Mouse (Mus musculus): ENCODE data around the gene Ubxn11. TPM values are rescaled to one million over a fixed set of nuclear protein-coding genes. Genes with fewer than 3 reads are reported as not detected.

Gene Ubxn11
- 1 to 10 TPM; 1.6 to 2.1 TPM for total RNA-seq (2021)
- polyA plus RNA-seq (2012; rRNA removed): 3.3 and 6.9 TPM in 2 replicates
- long read RNA-seq, partial matches to known transcripts: 0 of 1 reads
- long read RNA-seq, other reads (novel, unspliced or antisense): 0 of 1 reads

DNA sequence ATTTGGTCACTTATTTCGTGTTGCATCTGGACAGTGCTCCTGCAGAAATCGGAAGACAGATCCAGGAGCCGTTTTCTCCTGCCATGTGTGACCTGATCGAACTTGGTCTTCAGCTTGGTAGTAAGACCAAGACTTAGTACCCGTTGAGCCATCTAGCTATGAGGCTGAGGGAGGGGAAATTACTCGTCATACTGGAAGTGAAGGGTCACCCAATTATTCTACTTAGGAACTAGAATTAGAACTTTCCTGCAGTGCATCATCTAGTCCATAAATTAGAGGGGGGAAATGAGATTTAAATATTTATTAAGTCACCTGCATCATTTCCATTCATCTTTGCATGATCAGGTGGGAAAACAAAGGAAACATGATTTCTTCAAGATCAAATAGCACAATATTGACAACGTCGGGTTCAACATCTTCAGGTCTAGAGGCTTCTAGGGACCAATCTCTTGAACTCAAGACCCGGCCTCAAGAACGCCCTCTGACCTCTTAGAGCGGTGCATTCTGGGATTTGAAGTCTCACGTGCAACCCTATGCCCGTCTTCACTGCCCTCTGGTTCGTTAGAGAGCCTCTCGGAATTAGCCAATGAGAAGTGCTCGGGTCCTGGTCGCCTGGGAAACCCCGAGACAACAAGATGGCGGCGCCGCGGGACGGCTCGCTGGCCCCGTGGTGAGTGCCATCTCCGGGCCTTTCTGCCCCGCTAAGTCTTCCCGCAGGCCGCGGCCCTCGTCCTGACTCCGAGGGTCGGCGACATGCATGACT, at the start of gene Ubxn11:
Gene Ubxn11, plus strand, starts transcription at position 592 of the 763 bp plus-strand sequence.
- Histone ChIP-seq H3K4me1 (ENCODE audit: control insufficient read depth, insufficient read depth, low read length) (no peaks in the 10 kb centered on the region; the same call in 1 of the 2 replicates), H3K36me3 (ENCODE audit: control insufficient read depth, insufficient read depth, low read length) (no peaks in the 10 kb centered on the region), H3K4me3 (peak within 1 kb of the TSS; percentile 67), H3K79me2 (replicated peaks; ENCODE audit: control insufficient read depth, insufficient read depth, low read length) (no peaks in the 10 kb centered on the region), H3K27ac (no peak within 1 kb of the TSS), H3K9ac (ENCODE audit: low read depth, low read length) (peak within 1 kb of the TSS; percentile 56), H3K27me3 (ENCODE audit: control insufficient read depth, insufficient read depth, low read length) (no peaks in the 10 kb centered on the region)
- DNase-seq: peak; percentile 80 to 89
- 18% methylated on average over 34 of the region's 34 CpGs for WGBS
- intact Hi-C loops (cut with DNase I): no loop called here
- TF ChIP-seq POLR2A (IDR thresholded peaks at IDR 0.05; ENCODE audit: insufficient read depth, low read depth, low read length): no peak
- no peak for TF ChIP-seq EP300 (IDR thresholded peaks at IDR 0.05; ENCODE audit: insufficient read depth, low read depth, low read length)
- no peak for TF ChIP-seq CTCF (IDR thresholded peaks at IDR 0.05)

DNA sequence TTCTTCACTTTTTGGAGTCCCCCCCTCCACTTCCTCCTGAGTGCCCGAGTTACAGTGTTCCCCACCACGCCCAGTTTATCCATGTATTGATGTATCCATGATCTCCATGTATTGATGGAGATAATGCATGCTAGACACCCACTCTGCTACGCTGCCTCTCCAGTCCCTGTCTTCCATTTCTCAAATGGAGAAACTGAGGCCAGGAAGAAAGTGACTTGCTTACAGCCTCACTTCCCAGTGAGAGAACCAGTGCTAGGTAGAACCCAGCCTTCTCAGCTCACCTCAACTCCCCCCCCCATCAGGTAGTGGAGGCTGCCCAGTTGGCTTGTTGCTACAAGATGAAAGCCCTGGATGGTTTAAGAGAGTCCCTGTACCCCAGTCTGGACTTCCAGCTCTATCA, 48.8 kb upstream of the Ubxn11 start, which contains the start of gene Zfp683:
Gene Zfp683, plus strand, starts transcription at position 301 of the 400 bp plus-strand sequence.
- H3K9ac ChIP-seq (ENCODE audit: low read depth, low read length): no peak within 1 kb of the TSS
- no peak within 1 kb of the TSS for H3K27ac ChIP-seq
- no peak for DNase-seq
- 85% methylated on average over 3 of the region's 3 CpGs for WGBS
- no peaks in the 10 kb centered on the region for H3K79me2 ChIP-seq (replicated peaks; ENCODE audit: control insufficient read depth, insufficient read depth, low read length)
- no peaks in the 10 kb centered on the region for H3K36me3 ChIP-seq (ENCODE audit: control insufficient read depth, insufficient read depth, low read length)
- no peak for TF ChIP-seq EP300 (IDR thresholded peaks at IDR 0.05; ENCODE audit: insufficient read depth, low read depth, low read length)
- TF ChIP-seq POLR2A (IDR thresholded peaks at IDR 0.05; ENCODE audit: insufficient read depth, low read depth, low read length): no peak
- TF ChIP-seq CTCF (IDR thresholded peaks at IDR 0.05): no peak
- no peaks in the 10 kb centered on the region for H3K27me3 ChIP-seq (ENCODE audit: control insufficient read depth, insufficient read depth, low read length)
- no peaks in the 10 kb centered on the region for H3K4me1 ChIP-seq (ENCODE audit: control insufficient read depth, insufficient read depth, low read length)
- intact Hi-C loops (cut with DNase I): no loop called here
- no peak within 1 kb of the TSS for H3K4me3 ChIP-seq

DNA sequence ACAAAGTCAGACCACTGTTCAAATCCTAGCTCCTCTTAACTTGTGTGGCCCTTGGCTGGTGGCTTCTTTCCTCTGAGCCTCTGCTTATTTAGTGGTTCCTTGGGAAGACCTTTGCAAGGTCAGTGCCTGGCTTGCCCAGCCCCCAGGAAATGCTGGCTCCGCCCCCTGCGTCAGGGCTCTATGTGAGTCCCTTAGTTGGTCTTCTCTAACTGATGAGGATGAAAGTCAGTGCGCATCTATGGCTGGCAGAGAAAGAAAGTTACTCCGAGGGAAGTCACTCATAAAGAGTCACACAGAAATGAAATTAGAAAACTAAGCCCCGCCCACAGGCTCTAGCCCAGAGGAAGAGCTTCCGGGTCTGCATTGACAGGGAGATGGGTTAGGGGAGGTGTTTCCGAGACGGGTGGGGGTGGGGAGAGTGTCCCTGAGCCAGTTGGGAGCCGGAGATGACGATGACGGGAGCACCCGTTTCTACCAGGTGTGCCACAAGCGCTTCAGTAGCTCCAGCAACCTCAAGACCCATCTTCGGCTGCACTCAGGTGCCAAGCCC, 44.1 kb upstream of the Ubxn11 start:
- 20% methylated on average over 14 of the region's 14 CpGs for WGBS
- H3K4me3 ChIP-seq: no peak overlapping the region
- H3K79me2 ChIP-seq (replicated peaks; ENCODE audit: control insufficient read depth, insufficient read depth, low read length): no peaks in the 10 kb centered on the region
- H3K27ac ChIP-seq: no peak overlapping the region
- DNase-seq: no peak
- H3K27me3 ChIP-seq (ENCODE audit: control insufficient read depth, insufficient read depth, low read length): no peaks in the 10 kb centered on the region
- TF ChIP-seq CTCF (IDR thresholded peaks at IDR 0.05): no peak
- TF ChIP-seq POLR2A (IDR thresholded peaks at IDR 0.05; ENCODE audit: insufficient read depth, low read depth, low read length): no peak
- no peak for TF ChIP-seq EP300 (IDR thresholded peaks at IDR 0.05; ENCODE audit: insufficient read depth, low read depth, low read length)
- intact Hi-C loops (cut with DNase I): no loop called here
- H3K9ac ChIP-seq (ENCODE audit: low read depth, low read length): no peak overlapping the region
- no peaks in the 10 kb centered on the region for H3K4me1 ChIP-seq (ENCODE audit: control insufficient read depth, insufficient read depth, low read length)
- H3K36me3 ChIP-seq (ENCODE audit: control insufficient read depth, insufficient read depth, low read length): no peaks in the 10 kb centered on the region

GRCm38 (mm10) chr4:134058908-134059307, 43.5 kb upstream of the Ubxn11 start:
- 73% methylated on average over 6 of the region's 6 CpGs for WGBS
- no peak overlapping the region for H3K4me3 ChIP-seq
- no peaks in the 10 kb centered on the region for H3K27me3 ChIP-seq (ENCODE audit: control insufficient read depth, insufficient read depth, low read length)

GRCm38 (mm10) chr4:134060135-134060865, 42.1 kb upstream of the Ubxn11 start, which contains the start of gene Crybg2:
TSS of gene Crybg2 (plus strand) at chr4:134060815.
- TF ChIP-seq CTCF (IDR thresholded peaks at IDR 0.05): no peak
- no peak for TF ChIP-seq POLR2A (IDR thresholded peaks at IDR 0.05; ENCODE audit: insufficient read depth, low read depth, low read length)
- TF ChIP-seq EP300 (IDR thresholded peaks at IDR 0.05; ENCODE audit: insufficient read depth, low read depth, low read length): no peak
- H3K9ac ChIP-seq (ENCODE audit: low read depth, low read length): no peak within 1 kb of the TSS
- WGBS: 46% methylated on average over 28 of the region's 28 CpGs
- no peaks in the 10 kb centered on the region; the same call in 1 of the 2 replicates for H3K27me3 ChIP-seq (ENCODE audit: control insufficient read depth, insufficient read depth, low read length)
- H3K4me3 ChIP-seq: no peak within 1 kb of the TSS
- intact Hi-C loops (cut with DNase I): no loop called here
- no peaks in the 10 kb centered on the region for H3K36me3 ChIP-seq (ENCODE audit: control insufficient read depth, insufficient read depth, low read length)
- H3K27ac ChIP-seq: no peak within 1 kb of the TSS
- DNase-seq: no peak
- no peaks in the 10 kb centered on the region for H3K4me1 ChIP-seq (ENCODE audit: control insufficient read depth, insufficient read depth, low read length)
- no peaks in the 10 kb centered on the region for H3K79me2 ChIP-seq (replicated peaks; ENCODE audit: control insufficient read depth, insufficient read depth, low read length)

More at GRCm38 (mm10) chr4:134058908-134059307, 43.5 kb upstream of the Ubxn11 start:
- intact Hi-C loops (cut with DNase I): no loop called here
- Histone ChIP-seq H3K36me3 (ENCODE audit: control insufficient read depth, insufficient read depth, low read length) (no peaks in the 10 kb centered on the region), H3K9ac (ENCODE audit: low read depth, low read length) (no peak overlapping the region), H3K4me1 (ENCODE audit: control insufficient read depth, insufficient read depth, low read length) (no peaks in the 10 kb centered on the region), H3K27ac (no peak overlapping the region), H3K79me2 (replicated peaks; ENCODE audit: control insufficient read depth, insufficient read depth, low read length) (no peaks in the 10 kb centered on the region)
- no peak for DNase-seq
- no peak for TF ChIP-seq EP300 (IDR thresholded peaks at IDR 0.05; ENCODE audit: insufficient read depth, low read depth, low read length)
- no peak for TF ChIP-seq POLR2A (IDR thresholded peaks at IDR 0.05; ENCODE audit: insufficient read depth, low read depth, low read length)
